Mouse (Mus musculus) ES-E14 (cell line): Measurements from ENCODE around the gene Ghrh. TPM values are rescaled to one million over a fixed set of nuclear protein-coding genes. Genes with fewer than 3 reads are reported as not detected.

Experiments used
- DNase-seq: peaks from one replicate; pipeline ENCODE4 v3.0.0-alpha.2; 2013; ENCODE audit warnings: low read depth, low spot score
- H3K27ac ChIP-seq: 2 replicates; pipeline ENCODE4 v1.5.1; 2012; ENCODE audit warnings: low read depth, mild to moderate bottlenecking, low read length, moderate library complexity, mixed read lengths; ENCODE audit not compliant: poor library complexity, insufficient read depth, severe bottlenecking
- H3K36me3 ChIP-seq: 2 replicates; pipeline ENCODE4 v1.6.1; 2012; ENCODE audit warnings: mild to moderate bottlenecking, low read length, moderate library complexity, mixed read lengths; ENCODE audit not compliant: control insufficient read depth, poor library complexity, insufficient read depth, severe bottlenecking
- H3K4me1 ChIP-seq, 2 experiments: fragments of 150-350 bp in 1 of 2; sonication (generic) in 1 of 2; 2 replicates each; pipeline ENCODE4 v1.6.1; 2012; ENCODE audit warnings: low read length in 2 of 2, mild to moderate bottlenecking in 1 of 2, mixed read lengths in 1 of 2; ENCODE audit not compliant: control insufficient read depth in 2 of 2, insufficient read depth in 2 of 2, poor library complexity in 1 of 2
- H3K4me3 ChIP-seq, 2 experiments: fragments of 150-350 bp in 1 of 2; sonication (generic) in 1 of 2; 2 replicates each; pipeline ENCODE4 v1.5.1; 2012; ENCODE audit warnings: low read length in 2 of 2, low read depth in 1 of 2, mild to moderate bottlenecking in 1 of 2, mixed read lengths in 1 of 2; ENCODE audit not compliant: insufficient read depth in 1 of 2, poor library complexity in 1 of 2, severe bottlenecking in 1 of 2
- H3K9ac ChIP-seq: 2 replicates; pipeline ENCODE4 v1.6.1; 2012; ENCODE audit warnings: low read depth, mild to moderate bottlenecking, low read length, mixed read lengths; ENCODE audit not compliant: poor library complexity, insufficient read depth, severe bottlenecking
- H3K9me3 ChIP-seq: fragments of 150-350 bp; sonication (generic); 2 replicates; pipeline ENCODE4 v1.6.1; 2012; ENCODE audit warnings: low read depth, mild to moderate bottlenecking, low read length; ENCODE audit not compliant: control insufficient read depth, insufficient read depth
- CHD2 ChIP-seq: IDR thresholded peaks from 2 replicates; pipeline ENCODE4 v1.6.1; 2014; ENCODE audit warnings: mild to moderate bottlenecking, low read depth, low read length, inconsistent platforms
- HCFC1 ChIP-seq: IDR thresholded peaks from 2 replicates; pipeline ENCODE4 v1.6.1; 2012; ENCODE audit warnings: low read length, inconsistent platforms, borderline replicate concordance; ENCODE audit not compliant: insufficient read depth
- MAFK ChIP-seq: IDR thresholded peaks from 2 replicates; pipeline ENCODE4 v1.6.1; 2014; ENCODE audit warnings: mild to moderate bottlenecking, low read depth, low read length, inconsistent platforms; ENCODE audit not compliant: insufficient read depth
- ZC3H11A ChIP-seq: IDR thresholded peaks from 2 replicates; pipeline ENCODE4 v1.6.1; 2012; ENCODE audit warnings: low read depth, mild to moderate bottlenecking, inconsistent platforms, low read length, borderline replicate concordance
- ZNF384 ChIP-seq: IDR thresholded peaks from 2 replicates; pipeline ENCODE4 v1.6.1; 2012; ENCODE audit warnings: low read depth, low read length, inconsistent platforms
- in situ Hi-C, 2 experiments: fragments of 600-800 bp; cut with MboI; formaldehyde crosslinking; loops; one replicate each; pipeline ENCODE4 v1.15.1; 2025; ENCODE audit warnings: low sequenced_read_pairs in 2 of 2, inconsistent platforms in 1 of 2; ENCODE audit not compliant: unreplicated experiment in 2 of 2
- total RNA-seq: library from RNA; depleted of rRNA; stranded (reverse); fragments of 300-350 nt; gene quantifications from 2 replicates; pipeline ENCODE4 v1.2.3, GENCODE M21; 2012

The Ghrh gene
- total RNA-seq, 1 experiment = not detected

DNA sequence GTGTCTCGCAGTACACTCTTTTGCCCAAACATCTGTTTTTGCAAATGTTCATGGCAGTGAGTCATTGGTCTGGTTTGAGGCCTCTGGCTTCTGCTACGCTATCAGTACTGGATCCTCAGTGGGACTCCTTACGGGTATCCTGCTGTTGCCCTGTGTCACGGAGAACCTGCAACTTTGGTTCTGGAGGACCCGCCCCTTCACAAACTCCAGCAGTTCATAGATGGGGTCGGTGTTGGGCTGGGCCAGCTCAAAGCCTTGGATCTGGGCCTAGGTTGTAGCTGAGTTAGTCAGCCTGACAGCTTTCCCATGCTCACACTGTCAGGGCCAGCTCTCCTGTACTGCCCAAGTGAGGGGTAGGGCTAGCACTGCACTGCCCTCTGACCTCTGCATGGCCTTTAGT is 47.3 kb downstream of the Ghrh start:
- H3K9me3 ChIP-seq = no peaks in the 10 kb centered on the region
- no peak overlapping the region for H3K27ac ChIP-seq
- no peak overlapping the region for H3K4me3 ChIP-seq
- no peak overlapping the region for H3K9ac ChIP-seq
- no peak for DNase-seq
- H3K4me1 ChIP-seq = no peaks in the 10 kb centered on the region
- H3K36me3 ChIP-seq = peaks cover 54% of the 10 kb centered on the region
- in situ Hi-C loops = no loop called here
- TF ChIP-seq MAFK (no peak), HCFC1 (no peak), ZC3H11A (no peak), CHD2 (no peak), ZNF384 (no peak)

DNA sequence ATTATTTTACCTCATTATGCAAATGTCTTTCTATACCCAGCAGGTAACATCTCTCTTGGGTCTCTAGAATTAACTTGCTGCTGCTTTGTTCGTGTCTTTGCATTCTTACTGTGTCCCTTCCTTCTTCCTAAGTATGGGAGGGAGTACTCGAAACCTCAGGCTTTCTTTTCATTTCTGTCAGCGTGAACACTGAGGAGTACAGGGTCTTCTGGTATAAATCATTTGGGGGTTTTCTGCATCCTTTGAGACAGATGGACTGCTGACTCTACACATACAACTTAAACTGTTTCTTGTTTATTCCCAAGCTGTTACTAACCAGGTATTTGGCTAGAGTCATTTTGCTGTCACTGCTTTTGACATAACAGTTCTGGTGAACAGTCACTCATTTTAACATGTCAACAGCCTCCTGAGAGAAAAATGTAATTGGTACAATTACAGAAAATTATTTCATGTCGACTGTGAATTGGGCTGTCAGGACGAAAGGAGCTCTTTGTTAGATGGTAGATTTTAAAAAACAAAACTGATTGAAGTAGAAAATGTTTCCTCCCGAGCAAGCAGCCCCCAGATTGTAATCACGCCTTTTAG is 51.1 kb downstream of the Ghrh start:
- peaks cover 0 to 1% of the 10 kb centered on the region in 2 experiments; a peak in 1 of 4 replicates for H3K4me1 ChIP-seq
- no peak for DNase-seq
- no peaks in the 10 kb centered on the region for H3K9me3 ChIP-seq
- TF ChIP-seq HCFC1 = no peak
- H3K27ac ChIP-seq = no peak overlapping the region
- H3K4me3 ChIP-seq = no peak overlapping the region
- peaks cover 57% of the 10 kb centered on the region for H3K36me3 ChIP-seq
- in situ Hi-C loops = no loop called here
- H3K9ac ChIP-seq = no peak overlapping the region

DNA sequence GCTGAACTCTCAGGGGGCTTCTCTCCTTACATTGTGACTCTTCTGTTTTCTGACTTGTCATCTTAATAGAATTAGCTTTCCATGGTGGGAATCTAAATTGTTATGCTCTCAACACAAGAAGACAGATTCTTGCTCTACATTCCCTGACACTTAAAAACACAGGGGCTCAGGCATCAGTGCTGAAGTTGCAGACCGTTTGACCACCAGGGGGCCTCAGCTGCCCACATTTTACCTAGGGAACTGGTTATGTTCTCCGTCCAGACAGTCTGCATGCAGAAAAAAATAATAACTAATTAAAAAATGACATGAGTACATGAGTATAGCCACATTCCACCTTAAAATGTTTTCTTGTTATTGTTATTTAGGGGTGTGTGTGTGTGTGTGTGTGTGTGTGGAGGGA is 55.2 kb downstream of the Ghrh start:
- peaks cover 2 to 11% of the 10 kb centered on the region in 2 experiments; a peak in 2 of 4 replicates for H3K4me1 ChIP-seq
- no peaks in the 10 kb centered on the region for H3K9me3 ChIP-seq
- no peak overlapping the region for H3K4me3 ChIP-seq
- in situ Hi-C loops = no loop called here
- no peak overlapping the region for H3K27ac ChIP-seq
- DNase-seq = peak; percentile 52
- H3K9ac ChIP-seq = no peak overlapping the region
- H3K36me3 ChIP-seq = peaks cover 49% of the 10 kb centered on the region
- no peak for TF ChIP-seq MAFK
- no peak for TF ChIP-seq CHD2
- no peak for TF ChIP-seq ZNF384
- TF ChIP-seq ZC3H11A = no peak
- no peak for TF ChIP-seq HCFC1

DNA sequence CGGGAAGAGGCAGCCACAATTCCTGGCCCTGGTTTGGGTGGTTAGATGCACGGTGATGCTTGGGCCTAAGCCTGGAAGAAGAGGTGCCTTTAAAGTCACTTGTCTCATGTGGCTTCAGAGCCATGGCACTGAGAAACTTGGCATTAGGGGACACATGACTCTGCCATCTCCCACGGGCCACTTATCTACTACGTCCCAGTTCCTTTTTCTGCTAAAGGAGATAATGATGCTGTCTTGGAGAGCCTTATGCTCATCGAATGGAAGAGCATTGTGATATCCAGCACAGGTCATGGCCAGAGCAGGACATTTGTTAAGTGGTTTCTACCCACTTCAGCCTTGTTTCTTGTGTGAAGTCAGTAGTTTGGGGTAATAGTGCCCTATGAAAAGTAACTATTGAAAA is 58.3 kb downstream of the Ghrh start:
- in situ Hi-C loops = loop anchor here in 1 of 2 experiments (5.0 kb wide), 1 partner anchor 283 kb away; the partner anchor contains the start of gene Blcap
- Histone ChIP-seq H3K27ac (no peak overlapping the region), H3K4me3 (no peak overlapping the region), H3K9me3 (no peaks in the 10 kb centered on the region), H3K36me3 (peaks cover 41% of the 10 kb centered on the region), H3K9ac (no peak overlapping the region), H3K4me1 (peaks cover 2 to 15% of the 10 kb centered on the region in 2 experiments; a peak in 2 of 4 replicates)
- no peak for DNase-seq
- TF ChIP-seq ZC3H11A (no peak), ZNF384 (no peak), MAFK (no peak), CHD2 (no peak), HCFC1 (no peak)

DNA sequence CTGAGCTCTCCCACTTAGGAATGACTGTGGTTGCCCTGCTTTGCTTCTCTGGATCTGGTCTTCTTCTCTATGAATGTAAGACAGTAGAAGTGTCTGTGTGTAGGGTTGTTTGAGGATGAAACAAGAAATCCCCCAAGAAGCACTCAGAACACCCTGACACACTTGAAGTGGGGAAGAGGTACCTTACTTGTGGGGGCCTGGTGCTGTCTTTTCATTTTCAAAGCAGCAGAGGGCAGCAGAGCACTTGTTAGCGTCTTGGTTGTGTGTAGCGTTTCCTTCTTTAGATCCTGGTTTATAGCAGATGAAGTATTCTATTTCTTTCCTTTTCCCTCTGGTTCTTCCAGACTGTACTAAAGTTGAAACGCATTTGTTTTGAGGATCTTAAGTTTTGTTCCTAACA is 59.8 kb downstream of the Ghrh start:
- Histone ChIP-seq H3K27ac (no peak overlapping the region), H3K4me3 (no peak overlapping the region), H3K4me1 (peaks cover 2 to 20% of the 10 kb centered on the region in 2 experiments; a peak in 2 of 4 replicates), H3K9me3 (no peaks in the 10 kb centered on the region), H3K36me3 (peaks cover 42% of the 10 kb centered on the region), H3K9ac (no peak overlapping the region)
- no peak for TF ChIP-seq ZNF384
- TF ChIP-seq CHD2 = no peak
- TF ChIP-seq ZC3H11A = no peak
- no peak for TF ChIP-seq HCFC1
- no peak for TF ChIP-seq MAFK
- in situ Hi-C loops = loop anchor here in 1 of 2 experiments (5.0 kb wide), 1 partner anchor 285 kb away; the partner anchor contains the start of gene Blcap
- peak; percentile 56 for DNase-seq
